Mouse (Mus musculus) lung, postnatal 0 days (tissue): ENCODE data around the gene Hsd11b2.

Experiments used
- CTCF ChIP-seq: IDR thresholded peaks from 2 replicates; pipeline ENCODE4 v1.5.1; 2016; ENCODE audit warnings: antibody characterized with exemption, mild to moderate bottlenecking
- EP300 ChIP-seq: IDR thresholded peaks from 2 replicates; pipeline ENCODE4 v1.6.1; 2016; ENCODE audit warnings: antibody characterized with exemption, mild to moderate bottlenecking, control low read depth

GRCm38 (mm10) chr8:105542032-105542656 lies 23.6 kb downstream of the Hsd11b2 start:
- TF ChIP-seq CTCF: no peak
- no peak for TF ChIP-seq EP300
